In genomic region chr5:23711244-23711643, GRCm38 (mm10) we compare ENCODE assay signal across 8 mouse cellular contexts. TPM values are rescaled to one million over a fixed set of nuclear protein-coding genes. Genes with fewer than 3 reads are reported as not detected.
DNase-seq lines count a peak whose midpoint lies in the region; ATAC-seq and TF ChIP-seq lines count a peak whose summit lies in the region.

No protein-coding gene starts in this region.

- no peak for ATAC-seq in forebrain, embryonic 16.5 days
- ATAC-seq in intestine, embryonic 15.5 days, result no peak
- ATAC-seq in intestine, postnatal 0 days, result no peak

- H3K9ac ChIP-seq in forebrain, embryonic 16.5 days (replicated peaks; ENCODE audit: low read depth, low read length), result no peak overlapping the region
- H3K9ac ChIP-seq in intestine, embryonic 15.5 days, result no peak overlapping the region
- no peak overlapping the region for H3K9ac ChIP-seq in intestine, postnatal 0 days (ENCODE audit: low read depth, low read length)

- no peak for TF ChIP-seq CTCF in intestine, postnatal 0 days (IDR thresholded peaks at IDR 0.05; ENCODE audit: low read depth)
- TF ChIP-seq CTCF in E14TG2a.4 (conservative IDR thresholded peaks at IDR 0.05; ENCODE audit: low read length), result no peak

- H3K36me3 ChIP-seq in forebrain, embryonic 10.5 days (replicated peaks), result peaks cover 49% of the 10 kb centered on the region
- no peaks in the 10 kb centered on the region for H3K36me3 ChIP-seq in forebrain, embryonic 16.5 days (ENCODE audit: control insufficient read depth, insufficient read depth)
- peaks cover 35% of the 10 kb centered on the region for H3K36me3 ChIP-seq in intestine, embryonic 15.5 days
- peaks cover 24% of the 10 kb centered on the region; the same call in 1 of the 2 replicates for H3K36me3 ChIP-seq in intestine, postnatal 0 days (ENCODE audit: control insufficient read depth, insufficient read depth)
- peaks cover 19% of the 10 kb centered on the region for H3K36me3 ChIP-seq in E14TG2a.4 (ENCODE audit: insufficient read depth, low read length)
- peaks cover 50% of the 10 kb centered on the region for H3K36me3 ChIP-seq in limb, embryonic 10.5 days

- intact Hi-C loops in left cerebral cortex, postnatal 36 days (cut with DNase I), result no loop called here

- no peaks in the 10 kb centered on the region for H3K27me3 ChIP-seq in forebrain, embryonic 10.5 days (ENCODE audit: poor library complexity, severe bottlenecking)
- H3K27me3 ChIP-seq in forebrain, embryonic 16.5 days (replicated peaks; ENCODE audit: control insufficient read depth, insufficient read depth, low read length), result no peaks in the 10 kb centered on the region
- H3K27me3 ChIP-seq in intestine, embryonic 15.5 days (replicated peaks), result no peaks in the 10 kb centered on the region
- H3K27me3 ChIP-seq in intestine, postnatal 0 days (replicated peaks; ENCODE audit: control insufficient read depth, insufficient read depth, low read length), result no peaks in the 10 kb centered on the region
- no peaks in the 10 kb centered on the region for H3K27me3 ChIP-seq in E14TG2a.4 (ENCODE audit: insufficient read depth, low read length)
- H3K27me3 ChIP-seq in limb, embryonic 10.5 days (ENCODE audit: low read depth, poor library complexity, severe bottlenecking), result no peaks in the 10 kb centered on the region

- peaks cover 13% of the 10 kb centered on the region for H3K4me1 ChIP-seq in forebrain, embryonic 10.5 days
- no peaks in the 10 kb centered on the region for H3K4me1 ChIP-seq in forebrain, embryonic 16.5 days (replicated peaks; ENCODE audit: control insufficient read depth, insufficient read depth, low read length)
- H3K4me1 ChIP-seq in intestine, embryonic 15.5 days (replicated peaks), result no peaks in the 10 kb centered on the region
- no peaks in the 10 kb centered on the region for H3K4me1 ChIP-seq in intestine, postnatal 0 days (replicated peaks; ENCODE audit: control insufficient read depth, insufficient read depth, low read length)
- H3K4me1 ChIP-seq in E14TG2a.4 (replicated peaks; ENCODE audit: low read depth, low read length), result peaks cover 25% of the 10 kb centered on the region
- H3K4me1 ChIP-seq in limb, embryonic 10.5 days, result peaks cover 6% of the 10 kb centered on the region; the same call in 1 of the 2 replicates

- H3K9me3 ChIP-seq in forebrain, embryonic 10.5 days, result peaks cover 48% of the 10 kb centered on the region
- peaks cover 8% of the 10 kb centered on the region; the same call in 1 of the 2 replicates for H3K9me3 ChIP-seq in forebrain, embryonic 16.5 days (ENCODE audit: control insufficient read depth, low read length)
- H3K9me3 ChIP-seq in intestine, embryonic 15.5 days, result 0 out of 2 replicates have a peak, but pooled peaks cover 6% of the 10 kb centered on the region
- peaks cover 6% of the 10 kb centered on the region; the same call in 1 of the 2 replicates for H3K9me3 ChIP-seq in intestine, postnatal 0 days (ENCODE audit: control insufficient read depth)
- H3K9me3 ChIP-seq in E14TG2a.4 (ENCODE audit: low read length), result no peaks in the 10 kb centered on the region
- peaks cover 33% of the 10 kb centered on the region for H3K9me3 ChIP-seq in limb, embryonic 10.5 days (replicated peaks)

- H3K4me2 ChIP-seq in forebrain, embryonic 16.5 days (ENCODE audit: low read length), result no peak overlapping the region
- H3K4me2 ChIP-seq in intestine, embryonic 15.5 days (replicated peaks), result peak overlapping the region; percentile 71; the same call in 1 of the 2 replicates
- no peak overlapping the region for H3K4me2 ChIP-seq in intestine, postnatal 0 days (replicated peaks; ENCODE audit: low read depth)

- 98% methylated on average over 4 of the region's 4 CpGs for WGBS in forebrain, embryonic 10.5 days
- 100% methylated on average over 4 of the region's 4 CpGs for WGBS in forebrain, embryonic 16.5 days
- 99% methylated on average over 4 of the region's 4 CpGs for WGBS in intestine, embryonic 15.5 days
- WGBS in intestine, postnatal 0 days, result 96% methylated on average over 4 of the region's 4 CpGs
- 98% methylated on average over 4 of the region's 4 CpGs for WGBS in limb, embryonic 10.5 days

- H3K4me3 ChIP-seq in forebrain, embryonic 10.5 days, result peak overlapping the region; percentile 75
- no peak overlapping the region for H3K4me3 ChIP-seq in forebrain, embryonic 16.5 days (replicated peaks; ENCODE audit: low read length)
- H3K4me3 ChIP-seq in intestine, embryonic 15.5 days (replicated peaks), result peak overlapping the region; percentile 81; the same call in 1 of the 2 replicates
- no peak overlapping the region for H3K4me3 ChIP-seq in intestine, postnatal 0 days (ENCODE audit: low read depth, low read length)
- peak overlapping the region; percentile 86 for H3K4me3 ChIP-seq in E14TG2a.4 (replicated peaks; ENCODE audit: low read length)
- peak overlapping the region; percentile 70; the same call in 1 of the 2 replicates for H3K4me3 ChIP-seq in limb, embryonic 10.5 days

- no peak for DNase-seq in forebrain, embryonic 10.5 days (ENCODE audit: extremely low spot score, low spot score)
- no peak for DNase-seq in limb, embryonic 10.5 days (ENCODE audit: low spot score)
- DNase-seq in left cerebral cortex, postnatal 36 days (ENCODE audit: low spot score in 2 of 2), result no peak
- DNase-seq in yolk sac, embryonic 10.5 days (ENCODE audit: low spot score), result no peak

- no peak overlapping the region for H3K27ac ChIP-seq in forebrain, embryonic 10.5 days
- H3K27ac ChIP-seq in forebrain, embryonic 16.5 days (ENCODE audit: low read length), result no peak overlapping the region
- H3K27ac ChIP-seq in intestine, embryonic 15.5 days, result no peak overlapping the region
- no peak overlapping the region for H3K27ac ChIP-seq in intestine, postnatal 0 days (ENCODE audit: low read depth, low read length)
- no peak overlapping the region for H3K27ac ChIP-seq in limb, embryonic 10.5 days

RNA-seq across cellular contexts. Expression of gene Srpk2, which starts 26.8 kb away (rescaled TPM):
- 51.8 and 58.1 TPM in 2 replicates for polyA plus RNA-seq in forebrain, embryonic 10.5 days (2016; fragmentation: Nextera tagmentation; extraction: Ambion mirVana)
- 101 and 102 TPM in 2 replicates for polyA plus RNA-seq in forebrain, embryonic 16.5 days (2015; fragmentation: Nextera tagmentation; extraction: Ambion mirVana)
- polyA plus RNA-seq in intestine, embryonic 15.5 days (2015; fragmentation: Nextera tagmentation; extraction: Ambion mirVana), result 33.1 and 36.2 TPM in 2 replicates
- polyA plus RNA-seq in intestine, postnatal 0 days (2015; fragmentation: Nextera tagmentation; extraction: Ambion mirVana), result 21.3 and 28.5 TPM in 2 replicates
- polyA plus RNA-seq in limb, embryonic 10.5 days (2016; fragmentation: Nextera tagmentation; extraction: Ambion mirVana), result 36.9 and 44.1 TPM in 2 replicates
- total RNA-seq in left cerebral cortex, postnatal 36 days (2021), result 100 to 1,000 TPM; 179 to 194 TPM

Comparison
In these comparisons a context has a peak if more than half of its experiments do, and no peak if none do; other contexts are left out.
1. H3K4me3 ChIP-seq: peak in forebrain, embryonic 10.5 days (single experiment), intestine, embryonic 15.5 days (single experiment), E14TG2a.4 (single experiment) and limb, embryonic 10.5 days (single experiment); none in forebrain, embryonic 16.5 days (single experiment) and intestine, postnatal 0 days (single experiment).